Mouse (Mus musculus) liver, embryonic 14.5 days (tissue): ENCODE results near the gene Tcte1.

Experiments
- CTCF ChIP-seq: IDR thresholded peaks from 2 replicates; pipeline ENCODE4 v1.5.1; 2016; ENCODE audit warnings: antibody characterized with exemption, low read depth, control low read depth
- EP300 ChIP-seq: IDR thresholded peaks from 2 replicates; pipeline ENCODE4 v1.6.1; 2016; ENCODE audit warnings: antibody characterized with exemption, low read depth

- TF ChIP-seq CTCF = no peak
- TF ChIP-seq EP300 = no peak
Measured at GRCm38 (mm10) chr17:45500981-45501380, 22.3 kb upstream of the Tcte1 start.
